Mouse (Mus musculus) hindbrain, embryonic 16.5 days (tissue): ENCODE measurements around the gene Lgals12. TPM values are rescaled to one million over a fixed set of nuclear protein-coding genes. Genes with fewer than 3 reads are reported as not detected.

Experiments
- ATAC-seq: fragments of 200-750 bp; cut with Nextera tagmentation; 2 replicates; pipeline ENCODE4 v1.8.0; 2017; ENCODE audit warnings: moderate TSS enrichment, moderate library complexity
- H3K27ac ChIP-seq: fragments of 300-500 bp; sonication (generic); 2 replicates; pipeline ENCODE4 v1.5.1; 2014; ENCODE audit warnings: low read depth, mild to moderate bottlenecking, control low read depth, low read length, moderate library complexity
- H3K27me3 ChIP-seq: fragments of 300-500 bp; sonication (generic); replicated peaks from 2 replicates; pipeline ENCODE4 v1.6.1; 2014; ENCODE audit warnings: low read length; ENCODE audit not compliant: control insufficient read depth, insufficient read depth
- H3K36me3 ChIP-seq: fragments of 300-500 bp; sonication (generic); 2 replicates; pipeline ENCODE4 v1.6.1; 2014; ENCODE audit warnings: mild to moderate bottlenecking, low read length, moderate library complexity, mixed read lengths; ENCODE audit not compliant: control insufficient read depth, insufficient read depth
- H3K4me1 ChIP-seq: fragments of 300-500 bp; sonication (generic); 2 replicates; pipeline ENCODE4 v1.6.1; 2014; ENCODE audit warnings: low read depth, low read length; ENCODE audit not compliant: control insufficient read depth, insufficient read depth
- H3K4me2 ChIP-seq: fragments of 300-500 bp; sonication (generic); 2 replicates; pipeline ENCODE4 v1.6.1; 2014; ENCODE audit warnings: mild to moderate bottlenecking, low read length, control low read depth, moderate library complexity
- H3K4me3 ChIP-seq: fragments of 300-500 bp; sonication (generic); 2 replicates; pipeline ENCODE4 v1.5.1; 2014; ENCODE audit warnings: mild to moderate bottlenecking, low read length, control low read depth, moderate library complexity
- H3K9ac ChIP-seq: fragments of 300-500 bp; sonication (generic); 2 replicates; pipeline ENCODE4 v1.6.1; 2014; ENCODE audit warnings: low read depth, mild to moderate bottlenecking, control low read depth, low read length, moderate library complexity
- H3K9me3 ChIP-seq: fragments of 300-500 bp; sonication (generic); 2 replicates; pipeline ENCODE4 v1.6.1; 2014; ENCODE audit warnings: mild to moderate bottlenecking, low read length, moderate library complexity; ENCODE audit not compliant: control insufficient read depth
- WGBS: fragments of 180-500 bp; shearing (Covaris S2); extraction: QIAGEN DNeasy Blood & Tissue Kit; methylation state at CpG from one replicate; pipeline ENCODE4 v1.1.7; 2014; 5-methylcytosine and 5-hydroxymethylcytosine counted together
- polyA plus RNA-seq: library from polyadenylated mRNA; unstranded; fragments of >200 nt; fragmentation: Nextera tagmentation; extraction: Ambion mirVana; gene quantifications from 2 replicates; pipeline ENCODE4 v1.2.1, GENCODE M21; 2015

Gene Lgals12
- polyA plus RNA-seq, 1 experiment from 2014 or later, result 0.28 TPM

- Histone ChIP-seq H3K27me3 (peaks cover 2% of the 10 kb centered on the region; the same call in 1 of the 2 replicates), H3K27ac (no peak overlapping the region), H3K4me1 (peaks cover 6% of the 10 kb centered on the region; the same call in 1 of the 2 replicates), H3K4me3 (no peak overlapping the region), H3K9ac (no peak overlapping the region), H3K9me3 (no peaks in the 10 kb centered on the region), H3K36me3 (no peaks in the 10 kb centered on the region), H3K4me2 (no peak overlapping the region)
- ATAC-seq, result no peak
- 94% methylated on average over 1 of the region's 1 CpGs for WGBS
These were observed 50.4 kb downstream of the Lgals12 start for GRCm38 (mm10) chr19:7556641-7557040.

DNA sequence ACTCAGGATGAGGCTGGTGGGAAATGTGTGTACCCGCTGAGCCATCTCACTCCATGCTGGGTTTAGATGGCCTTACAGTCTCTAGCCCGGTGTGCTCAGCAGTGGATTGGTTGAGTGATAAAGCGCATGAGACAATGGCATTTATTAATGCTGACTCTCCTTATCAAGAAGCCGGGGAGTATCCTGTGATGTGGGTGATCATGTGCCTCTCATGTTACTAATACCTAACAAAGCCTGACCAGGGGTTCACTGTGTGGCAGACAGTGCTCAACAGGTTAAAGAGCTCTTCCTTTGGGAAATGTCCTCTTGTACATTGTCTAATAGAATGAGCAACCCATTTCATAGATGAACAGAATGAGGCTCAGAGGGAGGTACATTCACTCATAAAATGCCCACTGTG lies 52.1 kb downstream of the Lgals12 start:
- Histone ChIP-seq H3K9me3 (no peaks in the 10 kb centered on the region), H3K4me2 (no peak overlapping the region), H3K4me3 (no peak overlapping the region), H3K4me1 (peaks cover 6% of the 10 kb centered on the region; the same call in 1 of the 2 replicates), H3K27me3 (peaks cover 2% of the 10 kb centered on the region; the same call in 1 of the 2 replicates), H3K9ac (no peak overlapping the region), H3K27ac (no peak overlapping the region), H3K36me3 (no peaks in the 10 kb centered on the region)
- no peak for ATAC-seq
- WGBS, result 68% methylated on average over 4 of the region's 4 CpGs

DNA sequence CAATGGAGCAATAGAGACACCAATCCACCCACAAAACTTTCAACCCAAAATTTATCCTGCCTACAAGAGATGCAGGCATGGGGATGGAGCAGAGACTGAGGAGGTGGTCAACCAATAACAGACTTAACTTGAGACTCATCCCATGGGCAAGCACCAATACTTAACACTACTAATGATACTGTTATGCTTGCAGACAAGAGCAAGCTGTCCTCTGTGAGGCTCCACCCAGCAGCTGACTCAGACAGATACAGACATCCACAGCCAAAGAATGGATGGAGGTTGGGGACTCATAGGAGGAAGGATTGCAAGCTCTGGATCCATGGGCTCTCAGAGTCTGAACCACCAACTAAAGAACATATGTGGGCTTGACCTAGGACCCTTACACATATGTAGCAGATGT lies 53.6 kb downstream of the Lgals12 start:
- ATAC-seq, result no peak
- H3K4me2 ChIP-seq, result no peak overlapping the region

DNA sequence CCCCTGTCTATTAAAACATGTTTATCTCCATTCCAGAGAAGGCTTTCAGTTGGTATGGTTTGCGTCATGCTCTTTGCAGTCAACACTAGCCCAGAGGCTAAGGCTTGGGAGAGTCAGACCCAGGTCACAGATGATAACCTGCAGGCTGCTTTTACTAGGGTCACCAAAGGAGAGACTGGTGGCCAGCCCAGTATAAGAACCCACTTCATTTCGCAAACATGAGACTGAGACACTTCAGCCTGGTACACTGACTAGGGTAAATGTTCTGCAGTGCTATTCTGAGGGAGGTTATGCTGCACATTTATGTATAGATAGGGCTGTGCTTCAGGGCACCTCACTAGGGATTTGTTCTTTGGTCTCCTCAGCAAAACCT lies 54.7 kb downstream of the Lgals12 start:
- Histone ChIP-seq H3K27ac (no peak overlapping the region), H3K36me3 (no peaks in the 10 kb centered on the region), H3K4me1 (peaks cover under 1% of the 10 kb centered on the region; the same call in 1 of the 2 replicates), H3K9ac (no peak overlapping the region), H3K9me3 (no peaks in the 10 kb centered on the region), H3K27me3 (peaks cover 2% of the 10 kb centered on the region; the same call in 1 of the 2 replicates), H3K4me2 (no peak overlapping the region), H3K4me3 (no peak overlapping the region)
- WGBS, result 88% methylated on average over 2 of the region's 2 CpGs
- no peak for ATAC-seq

More for the DNA sequence above, 53.6 kb downstream of the Lgals12 start:
- Histone ChIP-seq H3K27ac (no peak overlapping the region), H3K36me3 (no peaks in the 10 kb centered on the region), H3K9ac (no peak overlapping the region), H3K4me1 (peaks cover 6% of the 10 kb centered on the region; the same call in 1 of the 2 replicates), H3K9me3 (no peaks in the 10 kb centered on the region), H3K27me3 (peaks cover 2% of the 10 kb centered on the region; the same call in 1 of the 2 replicates), H3K4me3 (no peak overlapping the region)

DNA sequence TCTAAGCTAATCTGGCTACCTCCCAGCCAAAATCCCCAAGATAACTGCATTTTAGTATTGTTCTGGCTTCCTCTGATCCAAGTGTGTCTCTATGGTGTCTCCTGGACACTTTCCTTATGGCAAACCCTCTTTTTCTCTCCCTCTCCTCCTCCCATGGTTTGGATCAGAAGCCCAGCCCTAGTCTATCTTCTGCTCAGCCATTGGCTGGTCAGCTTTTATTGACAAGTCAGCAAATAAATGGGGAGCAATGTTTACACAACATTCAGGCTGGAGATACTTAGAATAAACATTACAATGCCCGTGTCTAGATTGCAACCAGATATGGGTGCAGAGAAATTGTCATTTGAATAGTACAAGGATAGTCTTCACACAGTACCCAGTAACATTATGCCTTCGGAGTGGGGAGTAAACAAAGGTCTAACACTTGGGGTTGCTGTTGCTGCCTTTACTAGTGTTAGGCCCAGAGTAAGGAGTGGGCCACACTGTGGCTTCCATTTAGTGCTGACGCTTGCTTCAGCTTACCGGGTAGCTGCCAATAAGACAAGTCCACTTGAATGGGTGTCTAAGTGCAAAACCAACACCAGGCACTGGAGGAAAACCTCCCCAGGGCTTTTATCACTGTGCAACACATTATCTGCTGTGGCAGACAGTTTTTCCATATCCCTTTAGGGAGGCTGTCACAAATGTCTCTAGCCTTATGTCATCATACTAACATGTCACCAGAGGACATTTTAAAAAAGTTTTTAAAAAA lies 55.3 kb downstream of the Lgals12 start:
- no peak overlapping the region for H3K4me2 ChIP-seq
- no peaks in the 10 kb centered on the region for H3K27me3 ChIP-seq
- H3K27ac ChIP-seq, result no peak overlapping the region
- WGBS, result 73% methylated on average over 4 of the region's 4 CpGs
- ATAC-seq, result no peak
- H3K9ac ChIP-seq, result no peak overlapping the region
- H3K4me3 ChIP-seq, result no peak overlapping the region
- H3K4me1 ChIP-seq, result no peaks in the 10 kb centered on the region
- no peaks in the 10 kb centered on the region for H3K36me3 ChIP-seq
- no peaks in the 10 kb centered on the region for H3K9me3 ChIP-seq

DNA sequence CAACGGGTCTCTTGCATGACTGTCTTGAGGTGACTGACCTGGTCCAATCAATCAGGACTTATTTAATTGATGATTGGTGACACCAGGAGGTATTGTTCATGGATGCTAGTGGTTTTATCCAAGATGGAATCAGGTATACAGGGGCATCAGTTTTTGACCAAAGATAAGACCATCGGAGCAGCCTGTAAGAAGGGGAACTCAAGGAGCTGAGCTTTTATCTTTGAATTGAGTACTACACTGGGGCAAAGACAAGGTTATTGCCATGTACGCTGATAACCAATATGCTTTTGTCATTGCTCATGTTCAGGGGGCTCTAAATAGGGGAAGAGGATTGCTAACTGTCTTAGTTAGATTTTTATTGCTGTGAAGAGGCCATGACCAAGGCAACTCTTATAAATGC lies 58.1 kb downstream of the Lgals12 start:
- WGBS, result 95% methylated on average over 3 of the region's 3 CpGs

More for the DNA sequence above, 58.1 kb downstream of the Lgals12 start:
- H3K4me1 ChIP-seq, result no peaks in the 10 kb centered on the region
- ATAC-seq, result no peak
- no peaks in the 10 kb centered on the region for H3K27me3 ChIP-seq
- H3K9me3 ChIP-seq, result no peaks in the 10 kb centered on the region
- H3K27ac ChIP-seq, result no peak overlapping the region
- no peaks in the 10 kb centered on the region for H3K36me3 ChIP-seq
- H3K4me2 ChIP-seq, result no peak overlapping the region
- H3K4me3 ChIP-seq, result no peak overlapping the region
- no peak overlapping the region for H3K9ac ChIP-seq

Other genes with a start within 250 kb of the Lgals12 start
- 23.4 and 34.0 TPM in 2 replicates for gene Spindoc, start 224.2 kb downstream of the Lgals12 start, polyA plus RNA-seq
- 11.2 and 12.4 TPM in 2 replicates for gene 2700081O15Rik, start 189.6 kb downstream of the Lgals12 start, polyA plus RNA-seq
- gene Rtn3, start 123.9 kb downstream of the Lgals12 start, polyA plus RNA-seq, result 693 and 702 TPM in 2 replicates
- gene Atl3, start 113.2 kb downstream of the Lgals12 start, polyA plus RNA-seq, result 5.7 and 5.8 TPM in 2 replicates
- gene Pla2g16, start 49.7 kb downstream of the Lgals12 start, polyA plus RNA-seq, result 6.0 and 8.6 TPM in 2 replicates
- 0.15 TPM in 1 of 2 replicates, not detected in the other for gene Hrasls5, start 5.3 kb upstream of the Lgals12 start, polyA plus RNA-seq
- 0.50 and 0.56 TPM in 2 replicates for gene Slc22a19, start 104.1 kb upstream of the Lgals12 start, polyA plus RNA-seq
- gene Slc22a26, start 195.5 kb upstream of the Lgals12 start, polyA plus RNA-seq, result not detected in 2 replicates